Mouse (Mus musculus) bone marrow macrophage, adult 2 months (primary cell): ENCODE measurements at regions not wholly inside any gene's neighbourhood (a gene's known extent, or its start where the extent isn't known, plus 50 kb on each side); places are given as distances from the start of the nearest gene placed in this dataset.

ENCODE experiments used
- CTCF ChIP-seq: IDR thresholded peaks from 2 replicates; pipeline ENCODE4 v1.5.1; 2012; ENCODE audit warnings: low read depth, mild to moderate bottlenecking, low read length, moderate library complexity
- POLR2A ChIP-seq: IDR thresholded peaks from 2 replicates; pipeline ENCODE4 v1.6.1; 2012; ENCODE audit warnings: mild to moderate bottlenecking, low read depth, low read length, borderline replicate concordance

GRCm38 (mm10) chr16:73538040-73538439 lies 873.6 kb downstream of the Robo2 start:
- TF ChIP-seq CTCF (no peak), POLR2A (no peak)
